Mouse (Mus musculus) neural tube, embryonic 14.5 days (tissue): Measurements from ENCODE around the gene Ubxn10. TPM values are rescaled to one million over a fixed set of nuclear protein-coding genes. Genes with fewer than 3 reads are reported as not detected.

Experiments
- ATAC-seq: fragments of 200-750 bp; cut with Nextera tagmentation; 2 replicates; pipeline ENCODE4 v1.8.0; 2017; ENCODE audit warnings: low read depth, mild to moderate bottlenecking, moderate TSS enrichment, moderate library complexity
- H3K27ac ChIP-seq: fragments of 300-500 bp; sonication (generic); 2 replicates; pipeline ENCODE4 v1.5.1; 2014; ENCODE audit warnings: low read depth, mild to moderate bottlenecking, control low read depth, low read length, moderate library complexity, mixed read lengths
- H3K27me3 ChIP-seq: fragments of 300-500 bp; sonication (generic); 2 replicates; pipeline ENCODE4 v1.6.1; 2014; ENCODE audit warnings: low read length; ENCODE audit not compliant: control insufficient read depth, insufficient read depth
- H3K36me3 ChIP-seq: fragments of 300-500 bp; sonication (generic); 2 replicates; pipeline ENCODE4 v1.6.1; 2014; ENCODE audit warnings: low read length, mixed read lengths; ENCODE audit not compliant: control insufficient read depth, insufficient read depth
- H3K4me1 ChIP-seq: fragments of 300-500 bp; sonication (generic); 2 replicates; pipeline ENCODE4 v1.6.1; 2014; ENCODE audit warnings: low read length; ENCODE audit not compliant: control insufficient read depth, insufficient read depth
- H3K4me2 ChIP-seq: fragments of 300-500 bp; sonication (generic); 2 replicates; pipeline ENCODE4 v1.6.1; 2014; ENCODE audit warnings: mild to moderate bottlenecking, low read depth, low read length, control low read depth
- H3K4me3 ChIP-seq: fragments of 300-500 bp; sonication (generic); 2 replicates; pipeline ENCODE4 v1.5.1; 2014; ENCODE audit warnings: low read depth, low read length, control low read depth, mixed read lengths
- H3K9ac ChIP-seq: fragments of 300-500 bp; sonication (generic); replicated peaks from 2 replicates; pipeline ENCODE4 v1.6.1; 2014; ENCODE audit warnings: low read depth, mild to moderate bottlenecking, control low read depth, low read length, mixed read lengths
- H3K9me3 ChIP-seq: fragments of 300-500 bp; sonication (generic); 2 replicates; pipeline ENCODE4 v1.6.1; 2016; ENCODE audit warnings: low read length; ENCODE audit not compliant: control insufficient read depth
- WGBS: fragments of 180-500 bp; shearing (Covaris S2); extraction: QIAGEN DNeasy Blood & Tissue Kit; methylation state at CpG from one replicate; pipeline ENCODE4 v1.1.7; 2014; 5-methylcytosine and 5-hydroxymethylcytosine counted together
- polyA plus RNA-seq: library from polyadenylated mRNA; unstranded; fragments of >200 nt; fragmentation: Nextera tagmentation; extraction: Ambion mirVana; gene quantifications from 2 replicates; pipeline ENCODE4 v1.2.1, GENCODE M21; 2014

The Ubxn10 gene
- polyA plus RNA-seq, 1 experiment from 2014 or later, result 2.7 TPM

DNA sequence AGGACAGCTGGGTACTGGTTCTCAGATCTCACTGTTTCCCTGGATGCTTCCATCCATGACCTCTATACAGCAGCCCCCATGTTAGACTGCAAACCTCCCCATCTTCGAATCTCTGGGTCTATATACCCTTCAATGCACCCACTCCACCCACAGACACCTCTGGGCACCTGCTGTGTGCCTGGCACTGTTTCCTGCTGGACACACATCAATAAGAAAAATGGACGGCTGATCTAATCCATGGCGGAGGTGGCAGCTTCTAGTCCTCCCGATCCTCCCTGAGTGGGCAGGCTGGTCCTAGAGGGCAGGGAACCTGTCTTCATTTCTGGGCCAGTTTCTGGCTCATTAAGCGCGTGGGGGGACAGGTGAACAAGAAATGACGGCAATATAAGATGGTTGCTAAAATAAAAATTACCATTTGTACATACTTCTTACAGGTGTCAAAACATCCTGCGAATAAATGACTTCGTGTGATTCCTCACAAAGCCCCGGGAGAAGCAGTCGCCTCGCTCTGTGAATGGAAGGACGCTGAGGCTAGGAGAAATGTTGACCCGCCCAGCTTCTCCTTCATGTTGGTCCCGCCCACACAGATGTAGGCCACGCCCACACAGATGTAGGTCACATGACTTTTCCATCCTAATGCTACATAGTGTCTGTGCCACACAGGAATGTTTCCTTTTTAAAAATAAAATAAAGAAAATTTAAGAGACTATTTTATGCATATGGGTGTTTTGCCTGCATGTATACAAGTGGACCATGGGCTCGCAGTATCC is 25.7 kb downstream of the Ubxn10 start:
- 63% methylated on average over 17 of the region's 17 CpGs for WGBS
- H3K4me2 ChIP-seq, result no peak overlapping the region
- ATAC-seq, result no peak

DNA sequence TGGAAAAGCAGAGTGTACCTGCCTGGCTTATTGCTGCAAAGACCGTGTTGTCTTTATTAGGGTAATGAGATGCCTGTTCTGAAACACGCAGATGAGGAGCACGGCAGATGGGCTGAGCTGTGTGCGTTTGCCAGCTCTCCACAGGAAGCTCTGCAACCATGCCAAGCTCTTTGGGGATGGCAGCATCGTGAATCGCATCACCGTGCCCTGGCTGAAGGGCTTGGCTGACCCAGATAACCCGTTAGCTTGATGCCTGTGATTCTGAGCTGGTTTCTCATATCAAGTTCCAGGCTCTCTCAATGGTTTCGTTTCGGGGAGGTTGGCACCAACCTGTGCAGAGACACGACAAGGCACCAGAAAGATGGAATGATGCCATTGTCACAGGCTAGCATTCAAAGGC is 26.3 kb downstream of the Ubxn10 start:
- Histone ChIP-seq H3K27me3 (no peaks in the 10 kb centered on the region), H3K27ac (peak overlapping the region; percentile 72), H3K36me3 (no peaks in the 10 kb centered on the region), H3K4me1 (0 out of 2 replicates have a peak, but pooled peaks cover 4% of the 10 kb centered on the region), H3K4me3 (no peak overlapping the region), H3K9ac (no peak overlapping the region), H3K9me3 (no peaks in the 10 kb centered on the region), H3K4me2 (no peak overlapping the region)
- 0 out of 2 replicates have a peak, but pooled peaks have one; percentile 51 for ATAC-seq
- 67% methylated on average over 11 of the region's 11 CpGs for WGBS

More for the DNA sequence above, 25.7 kb downstream of the Ubxn10 start:
- Histone ChIP-seq H3K27me3 (no peaks in the 10 kb centered on the region), H3K9ac (no peak overlapping the region), H3K36me3 (no peaks in the 10 kb centered on the region), H3K27ac (peak overlapping the region; percentile 72), H3K9me3 (no peaks in the 10 kb centered on the region), H3K4me3 (no peak overlapping the region), H3K4me1 (0 out of 2 replicates have a peak, but pooled peaks cover 4% of the 10 kb centered on the region)

DNA sequence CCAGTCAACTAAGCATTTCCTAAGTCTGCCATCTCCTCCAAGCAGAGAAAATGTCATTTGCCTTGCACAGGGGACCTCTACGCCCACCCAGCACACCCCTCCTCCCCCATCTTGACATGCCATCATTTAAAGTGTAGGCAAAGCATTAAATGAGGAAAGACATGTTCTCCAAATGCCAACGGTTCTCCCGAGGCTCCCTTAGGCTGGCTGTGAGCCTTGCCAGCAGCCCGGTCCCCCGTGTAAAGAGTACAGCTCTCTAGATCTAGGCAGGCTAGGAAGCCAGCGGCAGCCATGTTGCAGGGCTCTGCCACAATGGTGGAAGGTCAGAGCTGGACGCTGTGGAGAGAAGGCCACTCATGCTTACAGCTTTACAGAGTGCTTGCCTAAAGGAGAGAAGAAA is 27.0 kb downstream of the Ubxn10 start:
- ATAC-seq, result no peak
- Histone ChIP-seq H3K27me3 (no peaks in the 10 kb centered on the region), H3K9ac (no peak overlapping the region), H3K36me3 (no peaks in the 10 kb centered on the region), H3K4me2 (no peak overlapping the region), H3K9me3 (no peaks in the 10 kb centered on the region), H3K4me1 (0 out of 2 replicates have a peak, but pooled peaks cover 4% of the 10 kb centered on the region), H3K4me3 (no peak overlapping the region), H3K27ac (peak overlapping the region; percentile 75)
- WGBS, result 68% methylated on average over 7 of the region's 7 CpGs

DNA sequence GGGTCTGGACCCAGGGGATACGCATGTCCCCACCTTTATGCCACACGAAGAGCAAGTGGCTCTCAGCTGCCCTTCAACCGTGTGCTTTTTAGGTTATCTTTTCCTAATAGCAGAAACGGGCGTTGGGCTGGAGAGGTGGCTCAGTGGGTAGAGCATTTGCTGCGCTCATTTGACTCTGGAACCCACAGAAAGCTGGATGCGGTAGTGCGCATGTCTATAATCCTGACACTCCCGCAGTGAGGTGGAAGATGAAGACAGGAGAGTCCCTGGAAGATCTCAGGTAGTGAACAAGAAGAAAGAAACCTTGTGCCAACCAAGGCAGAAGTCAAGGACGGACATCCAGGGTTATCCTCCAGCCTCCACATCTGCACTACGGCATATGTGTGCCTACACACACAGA is 27.7 kb downstream of the Ubxn10 start:
- H3K4me2 ChIP-seq, result no peak overlapping the region
- H3K27me3 ChIP-seq, result no peaks in the 10 kb centered on the region
- no peak overlapping the region for H3K9ac ChIP-seq
- H3K4me1 ChIP-seq, result 0 out of 2 replicates have a peak, but pooled peaks cover 4% of the 10 kb centered on the region
- no peak overlapping the region for H3K27ac ChIP-seq
- no peaks in the 10 kb centered on the region for H3K9me3 ChIP-seq
- H3K36me3 ChIP-seq, result no peaks in the 10 kb centered on the region
- no peak for ATAC-seq
- 81% methylated on average over 11 of the region's 11 CpGs for WGBS
- H3K4me3 ChIP-seq, result no peak overlapping the region

DNA sequence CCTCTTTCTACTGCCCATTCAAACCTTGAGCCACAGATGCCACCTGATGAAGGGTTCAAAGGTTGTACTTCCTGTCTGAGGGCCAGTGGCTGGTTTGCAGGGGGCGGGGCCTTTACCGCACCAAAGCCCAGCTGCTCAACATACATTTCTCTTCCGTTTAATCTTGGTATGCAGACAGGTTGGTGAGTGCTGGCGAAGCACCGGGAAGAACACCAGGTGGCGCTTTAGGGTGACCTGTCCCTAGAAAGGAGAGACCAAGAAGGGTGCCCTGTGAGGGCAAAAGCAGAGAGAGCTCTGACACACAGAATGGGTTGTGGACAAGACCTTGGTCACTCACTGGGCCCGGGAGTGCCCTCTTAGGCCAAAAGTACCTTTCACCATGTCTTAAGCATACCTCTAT is 28.3 kb downstream of the Ubxn10 start:
- no peaks in the 10 kb centered on the region for H3K9me3 ChIP-seq
- 0 out of 2 replicates have a peak, but pooled peaks cover 4% of the 10 kb centered on the region for H3K4me1 ChIP-seq
- no peaks in the 10 kb centered on the region for H3K27me3 ChIP-seq
- 17% methylated on average over 7 of the region's 7 CpGs for WGBS
- no peak overlapping the region for H3K4me3 ChIP-seq
- H3K4me2 ChIP-seq, result no peak overlapping the region
- H3K9ac ChIP-seq, result no peak overlapping the region
- ATAC-seq, result no peak
- no peaks in the 10 kb centered on the region for H3K36me3 ChIP-seq
- no peak overlapping the region for H3K27ac ChIP-seq

DNA sequence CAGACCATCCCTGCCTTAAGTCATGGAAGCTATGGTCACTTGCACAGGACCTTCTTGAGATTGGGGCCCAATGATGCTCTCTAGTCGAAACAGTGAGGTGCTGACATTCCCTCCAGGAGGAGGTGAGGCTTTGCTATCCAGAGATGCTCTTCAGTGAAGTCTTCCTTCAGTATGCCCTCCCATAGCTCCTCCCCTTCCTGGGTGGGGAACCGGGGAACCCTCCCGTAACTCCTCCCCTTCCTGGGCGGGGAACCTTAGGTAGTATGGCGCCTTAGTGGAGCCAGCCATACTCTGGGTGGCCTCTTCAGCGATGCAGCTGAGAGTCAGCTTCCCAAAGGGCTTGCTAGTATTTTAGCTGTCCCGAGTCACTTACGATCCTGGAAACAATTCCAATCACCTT is 30.3 kb downstream of the Ubxn10 start:
- WGBS, result 95% methylated on average over 8 of the region's 8 CpGs

DNA sequence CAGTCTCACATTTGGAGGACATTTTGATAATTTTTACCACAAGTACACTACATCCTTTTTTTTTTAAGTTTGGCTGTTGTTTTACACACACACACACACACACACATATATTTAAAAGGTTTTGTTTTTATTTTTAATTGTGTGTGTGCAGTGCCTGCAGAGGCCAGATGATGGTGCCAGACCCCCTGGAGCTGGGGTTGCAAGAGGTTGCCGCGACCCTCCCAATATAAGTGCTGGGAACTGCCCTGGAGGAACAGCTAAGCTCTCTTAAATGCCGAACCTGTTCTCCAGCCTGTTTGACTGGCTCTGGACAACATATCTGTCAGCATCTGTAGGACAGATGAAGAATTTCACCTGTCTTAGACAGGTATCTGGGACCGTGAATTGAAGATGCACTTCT is 32.8 kb downstream of the Ubxn10 start:
- Histone ChIP-seq H3K4me1 (no peaks in the 10 kb centered on the region), H3K4me2 (no peak overlapping the region), H3K9ac (no peak overlapping the region), H3K4me3 (no peak overlapping the region), H3K27ac (no peak overlapping the region), H3K9me3 (no peaks in the 10 kb centered on the region), H3K36me3 (no peaks in the 10 kb centered on the region), H3K27me3 (no peaks in the 10 kb centered on the region)
- no peak for ATAC-seq
- 89% methylated on average over 4 of the region's 4 CpGs for WGBS

More for the DNA sequence above, 30.3 kb downstream of the Ubxn10 start:
- Histone ChIP-seq H3K27me3 (no peaks in the 10 kb centered on the region), H3K9ac (no peak overlapping the region), H3K27ac (no peak overlapping the region), H3K9me3 (no peaks in the 10 kb centered on the region), H3K4me2 (no peak overlapping the region), H3K4me1 (0 out of 2 replicates have a peak, but pooled peaks cover 4% of the 10 kb centered on the region), H3K4me3 (no peak overlapping the region), H3K36me3 (no peaks in the 10 kb centered on the region)
- ATAC-seq, result no peak

DNA sequence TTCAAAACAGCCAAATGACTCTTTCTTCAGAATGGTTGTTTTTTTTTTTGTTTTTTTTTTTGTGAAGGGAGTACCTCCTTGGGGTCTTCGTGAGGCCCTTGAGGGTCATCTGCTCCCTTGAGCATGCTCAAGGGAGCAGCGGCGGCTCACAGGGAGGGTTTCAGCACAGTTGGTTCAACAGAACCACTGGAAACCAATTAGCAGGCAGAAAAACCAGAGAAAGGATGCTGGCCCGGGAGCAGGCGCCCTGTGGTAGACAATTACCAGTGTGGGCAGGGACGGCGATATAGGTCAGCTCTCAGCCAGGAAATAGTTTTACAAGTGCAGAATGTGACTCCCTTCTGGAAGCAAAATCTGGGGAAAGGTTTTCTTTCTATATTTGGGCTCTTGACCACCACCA is 33.4 kb downstream of the Ubxn10 start:
- no peaks in the 10 kb centered on the region for H3K4me1 ChIP-seq
- ATAC-seq, result no peak
- WGBS, result 63% methylated on average over 7 of the region's 7 CpGs

DNA sequence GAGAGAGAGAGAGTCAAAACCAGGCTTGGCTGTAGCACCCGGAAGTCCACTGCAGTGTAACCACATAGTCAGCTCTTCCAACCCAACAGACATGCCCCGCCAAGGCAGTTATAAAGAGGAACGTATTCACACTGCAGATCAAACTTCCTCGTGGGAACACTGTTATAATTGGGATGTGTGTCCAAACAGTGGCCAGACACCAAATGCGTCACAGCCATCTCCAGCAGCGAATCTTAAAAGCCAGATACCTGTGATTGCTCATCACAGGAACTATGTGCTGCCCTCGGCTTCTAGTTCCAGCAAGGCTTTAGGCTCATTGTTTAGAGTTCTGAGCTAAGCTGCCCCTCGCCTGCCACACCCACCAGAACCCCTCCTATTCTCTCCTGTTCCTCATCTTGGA is 34.4 kb downstream of the Ubxn10 start:
- Histone ChIP-seq H3K9me3 (no peaks in the 10 kb centered on the region), H3K4me1 (no peaks in the 10 kb centered on the region), H3K27ac (no peak overlapping the region), H3K4me3 (no peak overlapping the region), H3K4me2 (no peak overlapping the region), H3K27me3 (no peaks in the 10 kb centered on the region), H3K36me3 (no peaks in the 10 kb centered on the region), H3K9ac (no peak overlapping the region)
- ATAC-seq, result no peak
- WGBS, result 89% methylated on average over 8 of the region's 8 CpGs

More for the DNA sequence above, 33.4 kb downstream of the Ubxn10 start:
- H3K4me3 ChIP-seq, result no peak overlapping the region
- H3K9ac ChIP-seq, result no peak overlapping the region
- H3K4me2 ChIP-seq, result no peak overlapping the region
- no peak overlapping the region for H3K27ac ChIP-seq
- H3K36me3 ChIP-seq, result no peaks in the 10 kb centered on the region
- H3K9me3 ChIP-seq, result no peaks in the 10 kb centered on the region
- H3K27me3 ChIP-seq, result no peaks in the 10 kb centered on the region
